ENCODE assay signal across 20 mouse cellular contexts in the genomic region with DNA sequence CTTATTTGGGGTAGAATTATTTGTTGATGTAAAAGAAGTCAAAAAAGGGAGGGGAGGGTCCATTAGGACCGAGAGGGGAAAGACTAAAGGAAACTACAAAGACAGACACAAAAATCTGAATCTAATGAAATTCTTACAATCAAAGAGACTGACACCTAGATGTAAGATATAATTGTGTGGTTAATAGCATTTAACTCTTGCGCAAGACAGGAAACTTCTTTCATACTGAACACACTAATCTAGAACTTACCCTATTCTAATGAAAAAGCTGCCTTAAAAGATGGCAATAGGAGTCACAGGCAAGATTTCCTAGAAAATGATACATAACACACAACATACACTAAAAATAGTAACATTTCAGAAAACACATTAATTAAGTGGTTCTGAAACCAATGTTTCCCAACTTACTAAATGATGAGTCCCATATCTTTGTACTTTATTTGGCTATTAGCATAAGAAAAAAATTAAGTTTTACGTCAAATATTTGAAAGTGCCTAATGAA.
"Had no signal": no experiment of that assay in that cellular context is flagged by ENCODE, and none has a peak within 500 bp of the region (broad histone marks: within the 10 kb centered on the region; RNA-seq: fewer than 3 reads in every experiment).

No protein-coding gene starts in this region.

- H3K36me3 ChIP-seq: kidney, embryonic 15.5 days; limb, embryonic 12.5 days; limb, embryonic 15.5 days; lung, embryonic 15.5 days; midbrain, embryonic 12.5 days; midbrain, embryonic 15.5 days; stomach, embryonic 15.5 days had no signal

- H3K27ac ChIP-seq: kidney, embryonic 15.5 days; limb, embryonic 12.5 days; limb, embryonic 15.5 days; liver, embryonic 14.5 days; lung, embryonic 15.5 days; midbrain, embryonic 12.5 days; midbrain, embryonic 15.5 days; stomach, embryonic 15.5 days had no signal

- H3K9ac ChIP-seq: kidney, embryonic 15.5 days; limb, embryonic 12.5 days; limb, embryonic 15.5 days; liver, embryonic 14.5 days; liver, postnatal 0 days; lung, embryonic 15.5 days; midbrain, embryonic 12.5 days; midbrain, embryonic 15.5 days; stomach, embryonic 15.5 days had no signal

- H3K27me3 ChIP-seq: kidney, embryonic 15.5 days; limb, embryonic 12.5 days; limb, embryonic 15.5 days; lung, embryonic 15.5 days; midbrain, embryonic 12.5 days; midbrain, embryonic 15.5 days; stomach, embryonic 15.5 days had no signal

- H3K4me1 ChIP-seq: kidney, embryonic 15.5 days; limb, embryonic 12.5 days; limb, embryonic 15.5 days; lung, embryonic 15.5 days; midbrain, embryonic 12.5 days; midbrain, embryonic 15.5 days; stomach, embryonic 15.5 days had no signal

- ATAC-seq: liver, postnatal 0 days; midbrain, embryonic 15.5 days had no signal

- H3K4me3 ChIP-seq: kidney, embryonic 15.5 days; limb, embryonic 12.5 days; limb, embryonic 15.5 days; lung, embryonic 15.5 days; midbrain, embryonic 12.5 days; midbrain, embryonic 15.5 days; stomach, embryonic 15.5 days had no signal

- H3K9me3 ChIP-seq: limb, embryonic 12.5 days; limb, embryonic 15.5 days; lung, embryonic 15.5 days; midbrain, embryonic 12.5 days; midbrain, embryonic 15.5 days; stomach, embryonic 15.5 days had no signal

- H3K4me2 ChIP-seq: kidney, embryonic 15.5 days; limb, embryonic 12.5 days; limb, embryonic 15.5 days; liver, embryonic 11.5 days; lung, embryonic 15.5 days; midbrain, embryonic 12.5 days; midbrain, embryonic 15.5 days; stomach, embryonic 15.5 days had no signal

- DNase-seq: kidney, adult 2 months; kidney, postnatal 14 days; kidney, postnatal 4 days; left cerebral cortex, postnatal 4 days; liver, postnatal 0 days; lung, postnatal 14 days; lung, postnatal 4 days; retina, postnatal 1 day; right cerebral cortex, postnatal 25 days; spleen, adult 18-20 months; thymus, postnatal 36 days had no signal
